Mouse (Mus musculus): ENCODE results near the gene Stra6. TPM values are rescaled to one million over a fixed set of nuclear protein-coding genes. Genes with fewer than 3 reads are reported as not detected.

The Stra6 gene
- total and polyA plus RNA-seq, 3 experiments, result 0.08 to 0.09 (median 0.08) TPM

DNA sequence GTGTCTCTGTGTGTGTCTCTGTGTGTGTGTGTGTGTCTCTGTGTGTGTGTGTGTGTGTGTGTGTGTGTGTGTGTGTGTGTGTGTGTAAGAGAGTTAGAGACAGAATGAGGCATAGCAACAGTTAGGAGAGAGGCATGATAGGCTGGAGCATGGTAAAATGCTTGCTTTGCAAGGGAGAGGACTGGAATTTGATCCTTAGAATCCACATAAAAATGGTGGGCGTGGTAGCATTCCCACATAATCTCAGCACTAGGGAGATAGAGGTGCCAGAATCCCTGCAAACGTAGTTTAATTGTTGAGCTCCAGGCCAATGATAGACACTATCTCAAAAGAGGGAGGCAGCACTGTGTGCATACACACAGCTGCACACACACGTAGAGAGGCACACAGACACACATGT is 61.5 kb downstream of the Stra6 start:
- Histone ChIP-seq H3K4me3 (replicated peaks in 1 of 3; ENCODE audit: low read depth in 2 of 3, low read length in 2 of 3, poor library complexity in 1 of 3) (no peak overlapping the region), H3K4me2 (ENCODE audit: insufficient read depth, low read depth, poor library complexity, severe bottlenecking) (no peak overlapping the region), H3K9ac (ENCODE audit: insufficient read depth, low read depth) (no peak overlapping the region), H3K4me1 (ENCODE audit: control insufficient read depth in 1 of 2, insufficient read depth in 2 of 2) (peaks cover 0 to 26% of the 10 kb centered on the region in 2 experiments; a peak in 2 of 4 replicates), H3K27ac (ENCODE audit: insufficient read depth, low read depth) (no peak overlapping the region), H3K9me3 (replicated peaks; ENCODE audit: low read length) (peaks cover 3% of the 10 kb centered on the region), H3K79me2 (replicated peaks; ENCODE audit: control insufficient read depth, extremely low read depth, insufficient read depth, poor library complexity, severe bottlenecking) (no peaks in the 10 kb centered on the region), H3K27me3 (replicated peaks) (peaks cover 2% of the 10 kb centered on the region), H3K36me3 (replicated peaks in 1 of 2; ENCODE audit: control insufficient read depth in 1 of 2, insufficient read depth in 1 of 2, low read length in 1 of 2) (no peaks in the 10 kb centered on the region)
- no peak for DNase-seq (ENCODE audit: extremely low read depth)
- dilution Hi-C loops (cut with MboI; ENCODE audit: extremely low pct_ligation_motif_present, extremely low pct_unique_long_range_greater_than_20kb, low sequenced_read_pairs), result no loop called here
- no peak for TF ChIP-seq CHD1 (IDR thresholded peaks at IDR 0.05; ENCODE audit: low read depth, low read length)
- no peak for TF ChIP-seq MAX (IDR thresholded peaks at IDR 0.05; ENCODE audit: low read length)
- no peak for TF ChIP-seq USF2 (conservative IDR thresholded peaks at IDR 0.05; ENCODE audit: low read depth, low read length)
- in situ Hi-C loops (cut with MboI; ENCODE audit: low pct_ligation_motif_present, low pct_unique_long_range_greater_than_20kb, low sequenced_read_pairs), result no loop called here

DNA sequence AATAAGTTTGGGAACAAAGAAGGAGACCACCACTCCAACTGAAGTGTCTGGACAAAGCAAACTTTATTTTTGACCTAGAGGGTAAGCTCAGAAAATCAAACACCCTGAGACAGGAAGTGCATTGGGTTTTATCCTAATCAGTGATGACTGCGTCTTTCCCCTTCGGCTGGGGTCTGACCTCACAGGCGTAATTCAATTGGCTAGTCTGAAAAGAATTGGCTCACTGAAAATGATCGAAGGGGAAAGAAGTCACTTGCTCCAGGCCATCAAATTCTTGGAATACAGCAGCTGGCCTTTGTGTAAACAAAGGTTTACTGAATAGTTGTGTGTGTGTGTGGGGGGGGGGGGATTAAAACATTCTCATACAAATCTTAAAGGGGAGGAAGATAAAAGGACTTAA is 62.2 kb downstream of the Stra6 start:
- H3K79me2 ChIP-seq (replicated peaks; ENCODE audit: control insufficient read depth, extremely low read depth, insufficient read depth, poor library complexity, severe bottlenecking), result no peaks in the 10 kb centered on the region
- in situ Hi-C loops (cut with MboI; ENCODE audit: low pct_ligation_motif_present, low pct_unique_long_range_greater_than_20kb, low sequenced_read_pairs), result no loop called here
- H3K27me3 ChIP-seq (replicated peaks), result peaks cover 2% of the 10 kb centered on the region
- no peak overlapping the region for H3K4me3 ChIP-seq (replicated peaks in 1 of 3; ENCODE audit: low read depth in 2 of 3, low read length in 2 of 3, poor library complexity in 1 of 3)
- TF ChIP-seq ETS1 (conservative IDR thresholded peaks at IDR 0.05; ENCODE audit: low read depth, low read length), result no peak
- no peak overlapping the region for H3K9ac ChIP-seq (ENCODE audit: insufficient read depth, low read depth)
- H3K36me3 ChIP-seq (replicated peaks in 1 of 2; ENCODE audit: control insufficient read depth in 1 of 2, insufficient read depth in 1 of 2, low read length in 1 of 2), result no peaks in the 10 kb centered on the region
- no peak overlapping the region for H3K4me2 ChIP-seq (ENCODE audit: insufficient read depth, low read depth, poor library complexity, severe bottlenecking)
- peaks cover 0 to 20% of the 10 kb centered on the region in 2 experiments; a peak in 2 of 4 replicates for H3K4me1 ChIP-seq (ENCODE audit: control insufficient read depth in 1 of 2, insufficient read depth in 2 of 2)
- DNase-seq (ENCODE audit: extremely low read depth), result no peak
- H3K9me3 ChIP-seq (replicated peaks; ENCODE audit: low read length), result peaks cover 3% of the 10 kb centered on the region
- H3K27ac ChIP-seq (ENCODE audit: insufficient read depth, low read depth), result no peak overlapping the region
- dilution Hi-C loops (cut with MboI; ENCODE audit: extremely low pct_ligation_motif_present, extremely low pct_unique_long_range_greater_than_20kb, low sequenced_read_pairs), result no loop called here

DNA sequence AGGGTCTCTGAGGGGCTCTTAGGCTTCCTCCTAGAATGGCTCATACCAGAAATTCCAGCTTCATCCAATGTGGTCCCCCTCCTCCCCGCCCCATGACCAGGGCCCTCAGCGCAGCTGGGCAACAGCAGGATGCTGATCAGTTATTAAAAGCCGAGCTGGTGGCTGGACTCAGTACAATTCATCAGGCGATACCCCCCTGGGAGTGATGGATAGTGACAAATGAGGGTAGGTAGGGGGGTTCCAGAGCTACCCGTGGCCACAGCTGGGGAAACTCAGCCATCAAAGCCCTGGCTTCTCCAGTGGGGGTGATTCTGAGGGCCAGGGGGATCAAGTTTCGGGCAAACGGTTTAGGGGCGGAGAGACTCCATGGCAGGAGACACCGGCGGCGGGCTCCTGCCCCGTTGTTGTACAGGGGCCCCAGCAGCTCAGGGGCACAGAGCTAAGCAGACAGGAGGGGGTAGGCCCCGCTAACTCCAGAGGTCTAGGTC is 65.4 kb downstream of the Stra6 start:
- H3K4me1 ChIP-seq (ENCODE audit: control insufficient read depth in 1 of 2, insufficient read depth in 2 of 2), result peaks cover 0 to 10% of the 10 kb centered on the region in 2 experiments; a peak in 2 of 4 replicates
- dilution Hi-C loops (cut with MboI; ENCODE audit: extremely low pct_ligation_motif_present, extremely low pct_unique_long_range_greater_than_20kb, low sequenced_read_pairs) (no loop called here), in situ Hi-C loops (cut with MboI; ENCODE audit: low pct_ligation_motif_present, low pct_unique_long_range_greater_than_20kb, low sequenced_read_pairs) (no loop called here)
- H3K27me3 ChIP-seq (replicated peaks), result peaks cover 25% of the 10 kb centered on the region
- no peak overlapping the region for H3K4me2 ChIP-seq (ENCODE audit: insufficient read depth, low read depth, poor library complexity, severe bottlenecking)
- TF ChIP-seq MAZ (IDR thresholded peaks at IDR 0.05; ENCODE audit: low read depth, low read length) (no peak), TCF12 (IDR thresholded peaks at IDR 0.05; ENCODE audit: low read depth, low read length) (no peak), MEF2A (IDR thresholded peaks at IDR 0.05; ENCODE audit: borderline replicate concordance, low read depth, low read length) (no peak), ELF1 (IDR thresholded peaks at IDR 0.05; ENCODE audit: low read depth, low read length) (no peak)
- H3K79me2 ChIP-seq (replicated peaks; ENCODE audit: control insufficient read depth, extremely low read depth, insufficient read depth, poor library complexity, severe bottlenecking), result no peaks in the 10 kb centered on the region
- no peak overlapping the region for H3K4me3 ChIP-seq (replicated peaks in 1 of 3; ENCODE audit: low read depth in 2 of 3, low read length in 2 of 3, poor library complexity in 1 of 3)
- no peak overlapping the region for H3K27ac ChIP-seq (ENCODE audit: insufficient read depth, low read depth)
- no peak for DNase-seq (ENCODE audit: extremely low read depth)
- H3K9me3 ChIP-seq (replicated peaks; ENCODE audit: low read length), result peaks cover 3% of the 10 kb centered on the region
- no peak overlapping the region for H3K9ac ChIP-seq (ENCODE audit: insufficient read depth, low read depth)
- H3K36me3 ChIP-seq (replicated peaks in 1 of 2; ENCODE audit: control insufficient read depth in 1 of 2, insufficient read depth in 1 of 2, low read length in 1 of 2), result no peaks in the 10 kb centered on the region

Measured in CH12.LX (cell line).